Mouse (Mus musculus): ENCODE measurements around the gene Sla2.
"Not testable (repeated sequence)": the region's sequence is repeated elsewhere in the genome, so short reads cannot be mapped to it uniquely, and the experiment has no call there.

The Sla2 gene

DNA sequence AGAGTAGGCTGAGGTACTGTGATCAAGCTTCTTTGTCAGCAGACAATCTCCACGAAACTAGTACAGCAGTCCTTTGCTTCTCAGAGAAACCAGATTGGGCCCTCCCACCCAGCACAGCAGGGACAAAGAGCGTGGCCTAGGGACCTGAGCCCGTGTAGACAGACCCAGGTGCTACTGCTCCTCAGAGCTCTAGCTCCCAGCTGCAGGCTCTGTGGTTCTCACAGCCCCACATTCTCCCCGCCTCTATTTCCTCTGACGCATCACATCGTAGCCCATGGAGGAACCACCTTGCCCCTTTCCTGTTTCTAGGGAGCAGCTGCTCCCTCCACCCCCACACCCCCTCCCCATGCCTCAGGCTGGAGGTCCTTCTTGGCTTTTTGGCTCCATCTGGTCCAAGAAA, at the start of gene Sla2:
Gene Sla2 (minus strand): TSS at position 176 of the 400 bp plus-strand sequence.
- no peak for DNase-seq

DNA sequence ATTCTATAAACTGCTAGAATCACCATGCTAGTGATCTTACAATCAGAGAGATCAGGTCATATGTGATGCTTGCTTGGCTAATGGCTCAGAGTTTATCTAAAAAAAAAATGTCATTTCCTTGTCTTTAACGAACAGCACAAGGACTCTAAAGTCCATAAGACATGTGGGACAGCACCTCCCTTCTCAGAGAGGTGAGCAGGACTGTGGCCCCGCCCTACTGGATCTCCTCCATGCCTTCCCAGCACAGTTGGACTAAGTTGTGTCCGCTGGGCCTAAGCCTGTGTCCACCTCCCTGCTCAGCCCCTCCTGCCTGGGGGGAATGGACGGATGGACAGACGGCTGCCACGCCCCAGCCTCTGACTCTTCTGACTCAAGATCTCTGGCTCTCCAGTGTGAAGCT, 48.0 kb upstream of the Sla2 start:
- DNase-seq: no peak

DNA sequence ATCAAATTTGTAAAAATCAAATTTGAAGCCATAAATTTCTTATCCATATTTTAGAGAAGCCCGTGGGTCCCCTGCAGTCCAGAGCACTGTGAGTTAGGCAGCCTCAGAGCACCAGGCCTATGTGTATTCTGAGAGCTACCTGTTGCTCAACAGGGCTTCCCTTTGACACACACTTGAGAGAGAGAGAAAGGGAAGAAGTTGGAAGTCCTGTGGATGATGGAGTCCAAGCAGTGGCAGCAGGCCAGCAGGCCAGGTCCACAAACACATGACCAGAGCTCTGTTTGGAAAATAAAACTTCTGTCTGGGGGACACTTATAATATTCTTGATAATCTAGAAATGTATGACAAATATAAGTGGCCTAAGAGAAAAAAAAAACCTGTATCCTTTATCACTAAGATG, 46.4 kb upstream of the Sla2 start:
- no peak for DNase-seq

DNA sequence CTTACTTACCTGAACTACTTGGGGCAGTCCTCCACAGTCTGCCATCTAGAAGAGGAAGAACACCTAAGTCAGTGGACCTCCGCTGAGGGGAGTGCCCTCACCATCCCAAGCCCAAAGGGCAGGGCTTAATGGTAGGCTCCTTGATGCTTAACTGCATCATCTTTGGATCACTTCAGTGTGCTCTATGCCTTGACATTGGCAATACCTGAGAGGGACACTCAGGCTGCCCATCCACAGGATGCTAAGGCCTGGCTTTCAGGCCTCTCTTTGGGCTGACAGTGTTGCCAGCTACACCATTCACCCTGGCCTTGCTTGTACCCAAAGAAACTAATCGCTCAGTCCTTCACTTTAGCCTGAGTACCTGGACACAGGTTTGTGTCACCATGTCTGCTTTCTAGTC, 44.4 kb upstream of the Sla2 start:
- DNase-seq: no peak

DNA sequence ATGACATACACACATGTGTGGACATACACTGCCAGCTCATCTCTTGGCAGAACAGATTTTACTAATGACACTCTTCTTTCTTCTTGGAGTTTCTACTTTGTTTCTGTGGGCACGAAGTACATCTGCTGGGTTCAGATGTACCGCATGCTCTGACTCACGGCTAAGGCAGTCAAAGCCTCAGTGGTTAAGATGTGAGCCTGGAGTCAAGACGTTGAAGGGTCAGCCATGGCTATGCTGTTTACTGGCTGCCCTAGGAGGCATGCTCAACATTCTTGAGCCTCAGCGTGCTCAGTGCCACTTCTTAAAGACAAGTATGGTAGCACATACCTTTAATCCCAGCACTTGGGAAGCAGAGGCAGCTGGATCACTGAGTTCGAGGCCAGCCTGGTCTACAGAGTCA, 43.6 kb upstream of the Sla2 start:
- DNase-seq: no peak

DNA sequence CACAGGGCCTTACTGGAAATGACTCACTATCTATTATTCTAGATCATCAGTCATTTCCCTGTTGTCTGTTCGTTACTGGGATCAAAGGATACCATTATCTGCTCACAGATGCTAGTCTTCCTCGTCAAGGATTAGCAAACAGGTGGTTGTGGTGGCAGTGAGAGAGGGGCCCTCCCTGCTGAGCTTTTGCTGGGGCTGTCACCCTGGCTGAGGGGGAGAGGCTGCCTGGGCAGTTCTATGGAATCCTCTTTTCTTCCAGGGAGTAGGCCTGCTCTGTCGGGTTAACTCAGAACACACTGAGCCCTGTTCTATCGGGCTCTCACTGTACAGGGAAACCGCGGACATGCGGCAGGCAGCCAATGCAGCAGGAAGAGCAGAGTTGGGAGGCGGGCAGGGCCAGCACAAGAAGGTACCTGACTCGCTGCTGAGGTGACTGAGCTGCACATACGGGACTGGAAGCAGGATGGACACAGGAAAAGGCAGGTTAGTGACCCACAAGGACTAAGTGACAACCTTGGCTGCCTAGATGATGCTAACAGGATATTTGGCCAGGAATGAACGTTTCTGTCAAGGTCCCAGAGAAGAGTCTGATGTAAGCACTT, 42.6 kb upstream of the Sla2 start:
- no peak for DNase-seq

DNA sequence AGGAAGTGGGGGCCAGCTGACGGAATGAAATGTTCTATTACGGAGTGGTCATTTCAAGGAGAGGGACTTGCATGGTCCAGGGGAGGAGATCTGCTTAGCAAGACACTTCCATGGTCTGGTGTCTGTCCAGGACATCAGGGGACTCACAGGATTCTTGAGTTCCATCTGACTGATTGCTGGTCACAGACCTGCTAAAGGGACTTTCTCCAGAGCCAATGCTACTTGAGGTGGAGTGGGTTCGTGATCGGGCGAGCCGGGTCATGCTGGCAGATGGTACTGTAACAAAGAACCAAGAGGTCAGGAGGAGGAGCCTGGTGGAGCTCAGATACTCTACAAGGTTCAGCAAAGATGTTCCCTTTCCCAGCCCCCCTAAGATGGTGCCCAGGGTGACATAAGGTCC, 41.6 kb upstream of the Sla2 start:
- DNase-seq: no peak

DNA sequence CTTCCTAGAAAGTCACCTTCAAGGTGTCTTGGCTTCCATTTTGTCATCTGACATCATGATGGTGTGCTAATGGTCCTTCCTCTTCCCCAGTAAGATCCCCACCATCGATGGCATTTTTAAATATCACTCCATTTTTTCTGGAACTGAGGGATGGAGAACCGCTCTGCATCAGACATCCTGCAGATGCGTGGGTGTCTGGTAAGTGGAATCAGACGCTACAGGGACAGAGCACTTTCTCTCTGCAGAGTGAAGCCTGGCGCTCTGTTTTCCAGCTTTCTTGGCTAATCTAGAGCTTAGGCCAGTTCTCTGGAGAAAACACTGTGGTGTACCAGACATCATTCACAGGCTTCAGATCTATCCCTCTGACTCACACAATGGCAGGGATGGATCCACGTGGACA, 40.7 kb upstream of the Sla2 start:
- DNase-seq: no peak

DNA sequence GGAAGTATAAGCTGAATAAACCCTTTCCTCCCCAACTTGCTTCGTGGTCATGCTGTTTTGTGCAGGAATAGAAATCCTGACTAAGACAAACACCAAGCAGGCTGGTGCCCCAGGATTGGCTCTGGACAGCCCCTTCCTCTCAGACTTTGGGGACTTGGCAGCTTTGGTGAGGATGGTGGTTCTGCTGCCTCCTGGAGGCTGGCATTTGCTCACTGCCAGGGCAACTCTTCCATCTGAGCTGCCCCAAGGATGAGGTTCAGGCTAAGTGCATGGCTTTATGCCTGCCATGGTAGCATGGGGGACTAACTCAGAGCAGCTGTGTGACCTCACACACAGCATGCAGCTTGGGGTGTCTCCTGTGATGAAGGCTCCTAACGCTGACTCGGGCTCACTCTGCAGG, 38.6 kb upstream of the Sla2 start:
- DNase-seq: not testable (repeated sequence)

DNA sequence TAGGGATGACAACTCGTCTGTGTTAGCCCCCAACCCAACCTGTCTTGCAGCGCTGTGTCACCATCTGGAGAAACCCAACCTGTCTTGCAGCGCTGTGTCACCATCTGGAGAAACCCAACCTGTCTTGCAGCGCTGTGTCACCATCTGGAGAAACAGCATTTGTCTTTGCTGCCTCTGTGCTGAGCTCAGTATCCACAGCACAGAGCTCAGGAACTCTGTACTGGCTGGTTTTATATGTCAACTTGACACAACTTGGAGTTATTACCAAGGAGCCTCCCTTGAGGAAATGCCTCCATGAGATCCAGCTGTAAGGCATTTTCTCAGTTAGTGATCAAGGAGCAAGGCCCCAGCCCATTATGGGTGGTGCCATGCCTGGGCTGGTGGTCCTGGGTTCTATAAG, 38.1 kb upstream of the Sla2 start:
- DNase-seq: not testable (repeated sequence)

DNA sequence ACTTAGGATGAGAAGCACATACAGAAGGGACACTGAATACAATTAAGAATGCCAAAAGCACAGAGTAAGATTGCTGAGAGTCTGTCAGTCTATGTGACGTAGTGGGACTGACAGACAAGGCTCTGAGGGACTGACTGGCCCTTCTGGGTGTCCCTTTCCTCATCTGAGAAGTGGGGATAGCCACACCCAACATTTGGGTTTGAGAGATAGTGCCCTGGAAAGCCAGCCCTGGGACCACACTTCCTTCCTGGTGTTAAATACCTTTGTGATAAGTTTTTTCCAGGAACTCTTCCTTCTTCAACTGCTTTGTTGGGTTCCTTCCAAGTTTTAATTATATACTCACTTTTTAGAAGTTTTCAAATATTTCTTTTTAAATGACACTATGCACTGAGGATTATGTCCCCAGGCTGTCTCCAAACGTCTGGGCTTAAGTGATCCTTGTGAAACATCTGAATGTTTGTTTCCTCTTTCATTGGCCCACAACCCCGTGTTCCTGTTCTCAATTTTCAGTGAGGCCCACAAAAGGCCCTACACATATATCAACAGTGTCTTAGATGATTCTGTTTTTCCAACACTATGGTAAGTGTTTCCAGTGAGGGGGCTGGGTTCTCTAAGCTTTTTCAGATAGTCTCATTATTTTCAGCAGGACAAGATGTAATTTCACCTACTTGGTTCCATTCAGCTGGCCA, 37.4 kb upstream of the Sla2 start:
- no peak for DNase-seq

DNA sequence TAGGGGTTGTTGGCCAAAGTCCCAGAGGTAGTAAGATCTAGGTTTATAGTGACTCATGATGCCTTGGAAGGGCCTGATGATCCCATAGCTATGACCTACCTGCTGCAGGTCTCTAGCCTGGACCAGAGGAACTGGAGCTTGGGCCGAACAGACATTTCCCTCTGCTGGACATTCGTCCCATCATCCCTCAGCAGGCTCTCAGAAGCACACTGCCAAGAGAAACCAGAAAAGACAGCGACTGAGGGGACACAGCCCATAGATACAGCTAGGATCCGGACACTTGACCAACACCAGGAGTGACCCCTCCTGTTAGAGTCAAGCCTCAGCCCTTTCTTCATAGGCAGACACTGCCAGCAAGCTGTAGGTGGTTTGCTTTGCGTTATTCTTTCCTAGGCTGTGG, 36.1 kb upstream of the Sla2 start:
- no peak for DNase-seq

DNA sequence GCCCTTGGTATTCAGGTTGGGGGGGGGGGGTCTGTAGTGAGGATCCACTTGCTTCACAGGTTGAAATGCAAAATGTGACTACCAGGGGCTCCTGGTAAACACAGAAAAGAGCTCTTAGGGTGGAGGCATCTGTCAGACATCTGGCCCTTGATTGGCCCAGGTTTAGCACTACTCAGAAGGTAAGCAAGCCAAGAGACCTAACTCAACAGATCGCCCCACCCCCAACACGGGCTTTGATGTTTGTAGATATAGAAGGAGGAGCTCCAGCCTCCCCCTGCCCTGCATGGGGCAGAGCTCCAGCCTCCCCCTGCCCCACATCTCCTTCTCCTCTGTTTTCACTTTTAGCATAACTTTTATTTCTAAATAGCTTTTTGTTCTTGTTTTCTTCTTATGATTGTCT, 32.8 kb upstream of the Sla2 start:
- DNase-seq: no peak

DNA sequence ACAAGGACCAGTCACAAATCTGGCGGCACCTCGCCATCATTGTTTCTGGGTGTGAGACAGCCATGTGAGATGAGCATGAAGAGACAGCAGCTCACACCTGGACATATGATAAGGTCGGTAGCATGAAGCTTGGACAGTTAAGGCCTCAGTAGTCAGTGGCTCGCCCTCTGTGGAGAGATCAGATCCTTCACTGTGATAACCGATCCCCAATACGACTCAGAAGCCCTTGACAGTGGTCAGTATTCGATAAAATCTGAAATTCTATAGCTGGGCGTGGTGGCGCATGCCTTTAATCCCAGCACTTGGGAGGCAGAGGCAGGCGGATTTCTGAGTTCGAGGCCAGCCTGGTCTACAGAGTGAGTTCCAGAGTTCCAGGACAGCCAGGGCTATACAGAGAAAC, 32.2 kb upstream of the Sla2 start:
- DNase-seq: not testable (repeated sequence)

DNA sequence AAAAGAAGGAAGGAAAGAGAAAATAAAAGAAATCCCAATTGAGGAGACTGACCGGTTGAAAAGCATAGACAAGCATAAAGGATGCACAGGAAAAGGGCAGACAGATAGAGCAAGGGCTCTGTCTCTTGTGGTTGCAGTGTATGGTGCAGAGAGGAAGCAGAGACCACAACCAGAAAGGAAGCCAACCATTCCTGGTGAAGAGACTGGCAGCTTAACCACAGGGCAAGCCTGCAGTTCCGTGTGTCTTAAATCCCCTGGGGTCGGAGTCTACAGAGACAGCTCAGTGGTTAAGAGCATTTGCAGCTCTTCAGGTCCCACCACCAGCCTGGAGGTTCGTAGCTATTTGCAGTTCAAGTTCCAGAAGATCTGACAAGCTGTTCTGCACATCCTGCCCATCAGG, 31.6 kb upstream of the Sla2 start:
- DNase-seq: no peak

DNA sequence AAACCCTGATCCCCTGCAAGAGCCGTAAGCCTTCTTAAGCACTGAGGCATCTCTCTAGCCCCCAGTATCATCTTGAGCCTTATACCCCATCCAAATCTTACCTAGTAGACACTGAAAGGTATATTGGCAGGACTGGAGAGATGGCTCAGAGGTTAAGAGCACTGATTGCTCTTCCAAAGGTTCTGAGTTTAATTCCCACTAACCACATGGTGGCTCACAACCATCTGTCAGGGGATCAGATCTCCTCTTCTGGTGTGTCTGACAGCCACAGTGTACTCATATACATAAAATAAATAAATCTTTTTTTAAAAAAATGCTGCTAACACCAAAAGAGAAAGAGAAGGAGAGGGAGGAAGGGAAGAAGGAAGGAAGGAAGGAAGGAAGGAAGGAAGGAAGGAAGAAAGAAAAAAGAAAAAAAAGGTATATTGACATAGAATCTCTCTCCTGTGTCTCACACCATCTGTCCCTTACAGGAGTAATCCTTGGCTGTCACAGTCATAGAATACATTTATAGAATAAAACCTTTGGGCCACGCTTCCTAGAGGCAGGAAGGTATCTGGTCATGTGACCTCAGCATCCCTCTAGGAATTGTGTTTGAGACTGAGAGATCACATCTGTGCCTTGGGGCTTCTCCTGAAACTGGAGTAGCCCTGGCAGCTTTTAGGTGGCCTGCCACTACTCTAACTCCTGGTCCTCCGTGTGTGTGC, 29.6 kb upstream of the Sla2 start:
- DNase-seq: no peak

DNA sequence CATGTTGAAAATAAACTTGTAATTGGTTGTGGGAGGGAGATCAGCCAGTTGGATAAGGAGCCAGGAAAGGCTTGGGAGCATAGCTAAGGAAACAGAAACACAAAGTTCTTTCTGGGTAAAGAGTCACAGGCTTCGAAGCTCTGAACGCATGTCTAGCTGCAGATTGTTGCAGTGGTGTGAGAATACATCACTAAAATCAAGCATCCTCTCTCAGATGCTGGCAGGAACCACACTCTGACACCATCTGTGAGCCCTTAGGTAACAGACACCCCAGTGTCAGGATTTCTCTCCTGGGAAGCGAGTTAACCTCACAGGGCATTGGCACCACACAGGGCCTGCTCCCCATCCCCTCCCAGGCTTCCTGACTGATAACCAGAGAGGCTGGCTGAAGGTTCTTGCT, 28.6 kb upstream of the Sla2 start:
- no peak for DNase-seq

DNA sequence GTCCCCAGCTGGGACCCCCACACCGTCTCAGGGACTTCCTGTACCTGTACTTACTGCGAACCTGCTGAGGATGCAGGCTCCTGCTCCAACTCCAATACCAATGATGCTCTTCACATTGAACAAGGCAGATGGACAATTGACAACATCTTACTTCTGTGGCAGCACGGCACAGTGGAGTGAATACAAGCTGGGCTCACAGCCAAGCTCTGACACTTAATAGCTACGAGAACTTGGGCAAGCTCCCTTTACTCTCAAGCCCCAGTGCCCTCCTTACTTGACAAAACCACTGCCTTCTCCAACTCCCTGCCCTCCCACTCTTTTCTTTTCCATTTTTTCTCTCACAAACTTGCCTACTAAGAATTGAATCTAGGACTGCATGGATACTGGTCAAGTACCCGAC, 26.2 kb upstream of the Sla2 start:
- no peak for DNase-seq

DNA sequence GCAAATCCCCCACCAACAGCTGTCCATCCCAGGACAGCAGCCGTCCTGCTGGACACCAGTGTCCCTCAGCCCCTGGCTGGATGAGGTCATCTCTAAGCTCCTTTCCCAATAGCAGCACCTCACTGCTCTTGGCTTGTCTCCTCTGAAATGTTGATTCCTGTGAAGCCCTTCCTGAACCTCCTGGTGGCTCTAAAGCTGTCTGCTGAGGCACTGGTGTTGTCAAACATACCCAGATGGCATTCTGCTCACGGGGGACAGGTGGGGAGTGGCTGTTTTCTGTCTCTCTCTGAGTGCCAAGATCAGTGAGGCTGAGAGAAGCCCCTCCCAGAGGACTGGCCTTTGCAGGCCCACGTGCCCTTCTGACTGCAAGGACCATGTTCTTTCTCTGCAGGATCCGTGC, 18.9 kb upstream of the Sla2 start:
- not testable (repeated sequence) for DNase-seq

DNA sequence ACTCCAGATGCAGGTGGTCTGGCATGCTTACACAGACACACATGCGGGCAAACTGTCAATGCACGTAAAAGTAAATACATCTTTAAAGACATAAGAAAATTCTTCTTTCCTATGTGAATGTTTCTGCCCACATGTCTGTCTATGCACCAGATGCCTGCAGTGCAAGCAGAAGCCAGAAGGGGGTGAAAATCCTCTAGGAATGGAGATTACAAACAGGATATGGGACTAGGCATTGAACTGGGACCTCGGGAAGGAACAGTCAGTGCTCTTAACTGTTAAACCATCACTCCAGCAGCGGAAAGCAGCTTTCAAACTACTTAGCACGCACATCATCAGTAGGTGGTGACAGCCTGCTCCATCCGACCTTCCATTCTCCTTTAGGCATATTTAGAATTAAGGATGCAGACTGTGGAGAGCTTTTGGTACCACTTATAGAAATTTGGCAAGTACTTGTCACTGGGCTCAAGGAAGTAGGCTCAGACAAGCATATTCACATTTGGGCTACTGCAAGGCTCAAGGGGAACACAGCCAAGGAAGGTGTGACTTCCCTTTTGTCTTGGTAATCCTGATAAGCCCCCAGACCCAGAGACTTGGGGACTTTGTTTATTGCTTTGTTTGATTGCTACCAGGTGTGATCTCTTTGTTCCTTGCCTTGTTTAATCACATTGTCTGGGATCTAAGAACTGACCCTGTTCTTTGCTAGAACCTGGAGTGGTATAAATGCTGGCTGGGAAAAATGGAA, 18.2 kb upstream of the Sla2 start:
- DNase-seq: peak; percentile 69

DNA sequence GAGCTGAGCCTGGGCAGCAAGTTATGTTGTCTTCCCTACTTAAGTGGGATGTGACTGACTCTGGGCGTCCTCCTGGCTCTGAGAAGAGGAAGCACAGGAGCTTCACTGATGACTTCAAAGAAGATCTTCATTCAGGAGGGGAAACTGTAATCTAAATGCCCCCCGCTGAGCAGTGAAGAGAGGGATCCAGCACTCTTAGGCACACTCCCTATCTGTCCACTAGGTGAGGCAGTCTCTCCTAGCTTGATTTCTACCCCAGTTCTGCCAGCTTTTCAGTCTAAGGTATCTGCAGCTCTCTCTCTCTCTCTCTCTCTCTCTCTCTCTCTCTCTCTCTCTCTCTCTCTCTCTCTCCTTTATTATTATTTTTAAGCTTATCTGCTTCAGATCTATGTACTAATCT, 16.4 kb upstream of the Sla2 start:
- no peak for DNase-seq

DNA sequence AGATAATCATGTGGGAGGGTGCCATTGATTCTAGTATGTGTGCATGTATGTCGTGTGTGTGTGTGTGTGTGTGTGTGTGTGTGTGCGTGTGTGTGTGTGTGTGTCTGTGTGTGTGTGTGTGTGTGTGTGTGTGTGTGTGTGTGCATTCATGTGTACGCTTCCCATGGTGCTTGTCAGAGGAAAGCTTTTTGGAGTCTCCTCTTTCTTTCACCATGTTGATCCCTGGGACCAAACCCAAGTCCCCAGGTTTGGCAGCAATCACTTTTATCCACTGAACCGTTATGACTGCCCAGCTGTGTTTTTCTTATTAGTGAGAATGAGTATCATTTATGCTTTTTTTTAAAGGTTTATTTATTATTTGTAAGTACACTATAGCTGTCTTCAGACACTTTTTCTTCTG, 15.4 kb upstream of the Sla2 start:
- not testable (repeated sequence) for DNase-seq

DNA sequence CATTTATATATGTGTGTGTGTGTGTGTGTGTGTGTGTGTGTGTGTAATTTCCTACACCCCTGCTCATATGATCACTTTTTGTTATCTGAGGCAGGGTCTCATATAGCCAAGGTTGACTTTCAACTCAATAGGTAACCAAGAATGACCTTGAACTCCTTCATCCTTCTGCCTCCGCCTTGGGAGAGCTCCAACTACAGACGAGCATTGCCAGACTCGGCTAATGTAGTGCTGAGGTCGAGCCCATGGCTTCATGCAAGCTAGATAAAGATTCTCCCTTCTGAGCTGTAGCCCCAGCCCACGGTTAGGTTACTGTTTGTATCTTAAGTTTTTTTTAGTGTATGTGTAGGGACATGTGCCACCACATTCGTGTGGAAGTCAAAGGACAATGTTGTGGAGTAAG, 14.9 kb upstream of the Sla2 start:
- DNase-seq: no peak

DNA sequence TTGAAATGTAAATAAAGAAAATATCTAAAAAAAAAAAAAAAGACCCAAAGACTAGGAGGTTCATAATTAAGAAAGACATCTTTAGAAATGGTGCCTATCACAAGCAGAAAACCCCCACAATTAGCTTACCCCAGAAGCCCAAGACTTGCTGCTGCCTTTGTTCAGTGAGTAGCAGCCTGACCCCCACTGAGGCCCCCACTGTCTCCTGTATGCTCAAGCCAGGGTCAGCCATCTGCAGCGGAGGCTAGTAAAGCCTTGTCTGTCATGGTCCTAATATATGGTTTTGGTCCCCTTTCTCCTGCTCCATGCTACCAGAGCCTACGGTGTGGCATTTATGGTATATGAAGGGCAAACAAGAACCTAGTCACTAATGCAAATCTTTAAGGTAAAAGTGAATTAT, 14.4 kb upstream of the Sla2 start:
- no peak for DNase-seq

Data from embryo, embryonic 11 days (tissue).